Mouse (Mus musculus): ENCODE data around the gene Dach1. TPM values are rescaled to one million over a fixed set of nuclear protein-coding genes. Genes with fewer than 3 reads are reported as not detected.

Gene Dach1
- polyA plus RNA-seq, 1 experiment from 2014 or later, result 2.1 TPM

DNA sequence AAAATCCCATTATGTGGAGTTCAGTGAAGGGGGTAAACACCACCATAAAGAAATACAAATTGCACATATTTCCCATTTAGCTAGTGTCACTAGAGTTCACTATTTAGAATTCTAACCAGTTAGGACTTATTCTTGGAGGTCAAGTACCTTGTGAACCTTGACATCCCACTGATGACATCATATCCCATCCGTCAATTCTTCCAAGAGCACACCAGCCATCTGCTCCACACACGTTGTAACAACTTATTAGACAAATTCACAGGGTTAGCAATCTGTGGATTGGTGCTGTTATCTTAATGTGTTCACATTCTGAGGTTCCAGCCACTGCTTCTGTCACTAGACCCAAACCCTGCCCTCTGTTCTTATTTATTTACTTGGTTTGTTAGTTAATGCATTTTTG, 312.3 kb downstream of the Dach1 start:
- TF ChIP-seq CTCF (IDR thresholded peaks at IDR 0.05; ENCODE audit: low read depth), result no peak
- ATAC-seq, result no peak
- H3K4me1 ChIP-seq (replicated peaks; ENCODE audit: control insufficient read depth, insufficient read depth, low read length), result no peaks in the 10 kb centered on the region
- no peak overlapping the region for H3K4me3 ChIP-seq (ENCODE audit: low read depth, low read length)
- H3K4me2 ChIP-seq (replicated peaks; ENCODE audit: low read depth), result no peak overlapping the region
- H3K27ac ChIP-seq (ENCODE audit: low read depth, low read length), result no peak overlapping the region
- no peaks in the 10 kb centered on the region for H3K9me3 ChIP-seq (ENCODE audit: control insufficient read depth)
- 48% methylated on average over 2 of the region's 2 CpGs for WGBS
- H3K9ac ChIP-seq (ENCODE audit: low read depth, low read length), result no peak overlapping the region
- no peaks in the 10 kb centered on the region for H3K36me3 ChIP-seq (ENCODE audit: control insufficient read depth, insufficient read depth)
- no peaks in the 10 kb centered on the region for H3K27me3 ChIP-seq (replicated peaks; ENCODE audit: control insufficient read depth, insufficient read depth, low read length)

DNA sequence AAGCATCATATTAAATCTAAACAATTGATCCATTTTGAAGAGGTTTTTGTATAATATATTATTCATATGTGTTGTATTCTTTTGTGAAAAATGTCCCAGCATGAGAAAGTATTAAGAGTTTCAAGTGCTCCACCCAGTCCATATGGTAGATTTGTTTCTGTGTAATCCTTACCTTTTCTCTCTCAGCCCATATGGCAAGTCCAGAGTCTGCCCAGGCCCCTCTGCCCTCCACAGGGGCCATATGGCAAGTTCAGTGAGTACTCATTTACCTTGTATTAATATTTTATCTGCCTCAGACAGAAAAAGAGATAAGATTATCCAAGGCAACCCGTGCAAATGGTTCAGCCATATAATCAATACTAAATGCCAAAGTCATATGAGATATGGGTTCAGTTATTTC, 314.2 kb downstream of the Dach1 start:
- WGBS, result 36% methylated on average over 1 of the region's 1 CpGs
- no peak overlapping the region for H3K4me3 ChIP-seq (ENCODE audit: low read depth, low read length)
- no peaks in the 10 kb centered on the region for H3K9me3 ChIP-seq (ENCODE audit: control insufficient read depth)
- no peak overlapping the region for H3K9ac ChIP-seq (ENCODE audit: low read depth, low read length)
- no peak overlapping the region for H3K4me2 ChIP-seq (replicated peaks; ENCODE audit: low read depth)
- ATAC-seq, result no peak
- no peaks in the 10 kb centered on the region for H3K27me3 ChIP-seq (replicated peaks; ENCODE audit: control insufficient read depth, insufficient read depth, low read length)
- H3K36me3 ChIP-seq (ENCODE audit: control insufficient read depth, insufficient read depth), result no peaks in the 10 kb centered on the region
- H3K4me1 ChIP-seq (replicated peaks; ENCODE audit: control insufficient read depth, insufficient read depth, low read length), result no peaks in the 10 kb centered on the region
- H3K27ac ChIP-seq (ENCODE audit: low read depth, low read length), result no peak overlapping the region
- no peak for TF ChIP-seq CTCF (IDR thresholded peaks at IDR 0.05; ENCODE audit: low read depth)

DNA sequence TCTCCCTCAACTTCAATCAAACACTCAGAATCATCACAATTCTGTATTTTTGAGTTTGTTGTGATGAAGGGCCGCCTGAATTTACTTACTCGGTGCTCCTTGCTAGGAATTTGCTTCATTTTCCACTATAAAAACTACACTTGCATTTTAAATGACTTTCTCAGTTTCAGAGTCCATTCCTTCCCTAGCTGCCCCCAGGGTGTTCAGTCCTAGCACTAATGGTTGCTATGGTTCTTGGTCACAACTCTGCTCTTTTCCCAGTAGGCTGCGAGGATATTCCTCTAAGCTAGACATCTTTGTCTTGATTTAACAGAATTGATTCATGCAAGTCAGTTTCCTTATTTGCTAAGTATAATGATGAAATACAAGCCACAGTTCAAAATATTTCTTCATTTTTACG, 319.1 kb downstream of the Dach1 start:
- Histone ChIP-seq H3K27me3 (replicated peaks; ENCODE audit: control insufficient read depth, insufficient read depth, low read length) (no peaks in the 10 kb centered on the region), H3K27ac (ENCODE audit: low read depth, low read length) (no peak overlapping the region), H3K9ac (ENCODE audit: low read depth, low read length) (no peak overlapping the region), H3K4me1 (replicated peaks; ENCODE audit: control insufficient read depth, insufficient read depth, low read length) (no peaks in the 10 kb centered on the region), H3K4me2 (replicated peaks; ENCODE audit: low read depth) (no peak overlapping the region), H3K4me3 (ENCODE audit: low read depth, low read length) (no peak overlapping the region), H3K9me3 (ENCODE audit: control insufficient read depth) (no peaks in the 10 kb centered on the region), H3K36me3 (ENCODE audit: control insufficient read depth, insufficient read depth) (no peaks in the 10 kb centered on the region)
- ATAC-seq, result no peak
- no peak for TF ChIP-seq CTCF (IDR thresholded peaks at IDR 0.05; ENCODE audit: low read depth)
- 70% methylated on average over 4 of the region's 4 CpGs for WGBS

DNA sequence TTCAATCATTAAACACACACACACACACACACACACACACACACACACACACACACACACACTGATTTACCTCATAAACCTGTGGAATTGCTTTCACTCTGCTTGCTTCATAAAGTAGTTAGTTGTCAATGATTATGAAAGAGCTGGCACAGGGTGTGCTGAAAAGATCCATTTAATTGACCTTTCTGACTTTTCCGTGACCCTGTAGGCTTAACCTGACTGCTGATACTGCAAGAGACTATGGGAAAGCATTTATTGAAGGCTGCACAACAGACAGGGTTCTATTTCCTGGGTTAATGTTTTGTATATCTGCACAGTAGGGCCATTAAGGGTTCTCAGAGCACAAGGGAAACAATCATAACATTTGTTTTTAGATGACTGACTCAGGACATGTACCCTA, 321.9 kb downstream of the Dach1 start:
- TF ChIP-seq CTCF (IDR thresholded peaks at IDR 0.05; ENCODE audit: low read depth), result no peak
- no peak overlapping the region for H3K27ac ChIP-seq (ENCODE audit: low read depth, low read length)
- no peak overlapping the region for H3K4me3 ChIP-seq (ENCODE audit: low read depth, low read length)
- no peaks in the 10 kb centered on the region for H3K4me1 ChIP-seq (replicated peaks; ENCODE audit: control insufficient read depth, insufficient read depth, low read length)
- no peak overlapping the region for H3K4me2 ChIP-seq (replicated peaks; ENCODE audit: low read depth)
- H3K36me3 ChIP-seq (ENCODE audit: control insufficient read depth, insufficient read depth), result no peaks in the 10 kb centered on the region
- H3K9me3 ChIP-seq (ENCODE audit: control insufficient read depth), result no peaks in the 10 kb centered on the region
- no peak overlapping the region for H3K9ac ChIP-seq (ENCODE audit: low read depth, low read length)
- 46% methylated on average over 1 of the region's 1 CpGs for WGBS
- no peaks in the 10 kb centered on the region for H3K27me3 ChIP-seq (replicated peaks; ENCODE audit: control insufficient read depth, insufficient read depth, low read length)
- ATAC-seq, result peak; percentile 60; the same call in 1 of the 2 replicates

DNA sequence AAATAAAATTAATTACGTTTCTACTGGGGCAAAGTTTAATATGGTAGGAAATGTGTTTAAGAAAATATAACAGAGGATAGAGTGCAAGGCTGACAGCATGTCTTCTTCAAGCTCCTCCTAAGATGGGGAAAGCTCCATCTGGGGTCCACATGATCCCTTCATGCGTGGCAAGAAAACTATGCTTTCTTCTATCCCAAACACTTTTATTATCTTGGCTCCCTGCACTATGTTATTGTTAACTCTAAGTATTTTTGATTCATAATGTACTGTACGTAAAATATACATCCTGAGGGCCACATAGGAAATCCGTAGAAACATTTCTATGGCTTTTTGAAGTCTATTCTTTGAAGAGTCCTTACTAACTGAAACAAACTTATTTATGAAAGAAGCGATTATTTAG, 330.3 kb downstream of the Dach1 start:
- Histone ChIP-seq H3K9me3 (ENCODE audit: control insufficient read depth) (no peaks in the 10 kb centered on the region), H3K4me3 (ENCODE audit: low read depth, low read length) (no peak overlapping the region), H3K4me2 (replicated peaks; ENCODE audit: low read depth) (no peak overlapping the region), H3K27ac (ENCODE audit: low read depth, low read length) (no peak overlapping the region), H3K4me1 (replicated peaks; ENCODE audit: control insufficient read depth, insufficient read depth, low read length) (no peaks in the 10 kb centered on the region), H3K36me3 (ENCODE audit: control insufficient read depth, insufficient read depth) (no peaks in the 10 kb centered on the region), H3K9ac (ENCODE audit: low read depth, low read length) (no peak overlapping the region), H3K27me3 (replicated peaks; ENCODE audit: control insufficient read depth, insufficient read depth, low read length) (no peaks in the 10 kb centered on the region)
- WGBS, result 66% methylated on average over 5 of the region's 5 CpGs
- no peak for TF ChIP-seq CTCF (IDR thresholded peaks at IDR 0.05; ENCODE audit: low read depth)
- ATAC-seq, result no peak

DNA sequence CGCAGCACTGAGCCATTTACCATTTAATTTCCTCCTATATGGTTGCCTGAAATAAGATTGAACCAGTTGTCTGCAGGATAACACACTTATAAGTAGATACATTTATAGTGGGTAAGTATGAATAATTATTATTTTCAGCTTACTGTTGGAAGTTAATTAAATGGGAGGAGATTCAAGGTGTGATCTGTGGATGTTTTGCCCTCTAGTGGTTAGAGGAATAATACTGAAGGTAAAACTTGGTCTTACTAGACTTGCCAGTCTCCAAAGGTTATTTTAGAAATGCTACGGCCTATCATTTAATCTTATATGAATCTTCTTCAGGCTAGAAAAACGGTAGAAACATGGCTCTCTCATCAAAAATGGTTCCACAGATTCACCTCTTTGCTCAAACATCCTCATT, 339.7 kb downstream of the Dach1 start:
- no peaks in the 10 kb centered on the region for H3K27me3 ChIP-seq (replicated peaks; ENCODE audit: control insufficient read depth, insufficient read depth, low read length)
- no peak for ATAC-seq
- H3K4me2 ChIP-seq (replicated peaks; ENCODE audit: low read depth), result no peak overlapping the region
- no peak overlapping the region for H3K27ac ChIP-seq (ENCODE audit: low read depth, low read length)
- H3K36me3 ChIP-seq (ENCODE audit: control insufficient read depth, insufficient read depth), result no peaks in the 10 kb centered on the region
- H3K4me1 ChIP-seq (replicated peaks; ENCODE audit: control insufficient read depth, insufficient read depth, low read length), result no peaks in the 10 kb centered on the region
- WGBS, result 83% methylated on average over 3 of the region's 3 CpGs
- no peaks in the 10 kb centered on the region for H3K9me3 ChIP-seq (ENCODE audit: control insufficient read depth)
- H3K4me3 ChIP-seq (ENCODE audit: low read depth, low read length), result no peak overlapping the region
- TF ChIP-seq CTCF (IDR thresholded peaks at IDR 0.05; ENCODE audit: low read depth), result peak; percentile 43
- no peak overlapping the region for H3K9ac ChIP-seq (ENCODE audit: low read depth, low read length)

DNA sequence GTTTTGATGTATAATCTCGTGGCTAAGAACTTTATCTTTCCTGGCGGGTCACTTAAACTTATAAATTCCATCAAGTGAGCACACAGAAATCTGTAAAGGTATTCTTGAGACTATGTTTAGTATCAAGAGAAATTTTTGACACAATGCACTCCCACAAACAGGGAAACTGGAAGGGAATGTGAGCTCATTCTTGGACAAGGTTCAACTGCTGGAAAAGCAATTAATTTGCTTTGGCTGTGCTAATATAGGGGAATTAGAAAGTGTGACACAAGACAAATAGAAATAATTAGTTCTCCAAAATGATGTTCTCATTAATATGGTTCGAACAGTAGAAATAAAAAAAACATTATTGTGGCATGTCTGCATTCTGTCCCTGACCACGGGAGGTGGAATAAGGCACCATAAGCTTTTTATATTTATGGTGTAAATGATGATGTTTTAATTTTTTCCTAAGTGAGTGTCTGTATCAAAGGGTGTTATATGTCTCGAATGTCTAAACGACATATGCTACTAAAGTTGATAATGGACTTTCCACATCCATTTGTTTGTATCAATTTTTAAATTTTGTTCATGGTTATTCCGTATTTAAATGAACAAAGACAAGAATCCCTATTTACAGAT, 354.9 kb downstream of the Dach1 start:
- ATAC-seq, result no peak
- no peak for TF ChIP-seq CTCF (IDR thresholded peaks at IDR 0.05; ENCODE audit: low read depth)
- Histone ChIP-seq H3K27me3 (replicated peaks; ENCODE audit: control insufficient read depth, insufficient read depth, low read length) (no peaks in the 10 kb centered on the region), H3K9ac (ENCODE audit: low read depth, low read length) (no peak overlapping the region), H3K27ac (ENCODE audit: low read depth, low read length) (no peak overlapping the region), H3K4me1 (replicated peaks; ENCODE audit: control insufficient read depth, insufficient read depth, low read length) (no peaks in the 10 kb centered on the region), H3K9me3 (ENCODE audit: control insufficient read depth) (no peaks in the 10 kb centered on the region), H3K4me2 (replicated peaks; ENCODE audit: low read depth) (no peak overlapping the region), H3K4me3 (ENCODE audit: low read depth, low read length) (no peak overlapping the region), H3K36me3 (ENCODE audit: control insufficient read depth, insufficient read depth) (no peaks in the 10 kb centered on the region)
- 61% methylated on average over 7 of the region's 7 CpGs for WGBS
